ENCODE assay signal across 8 mouse cellular contexts in the genomic region with DNA sequence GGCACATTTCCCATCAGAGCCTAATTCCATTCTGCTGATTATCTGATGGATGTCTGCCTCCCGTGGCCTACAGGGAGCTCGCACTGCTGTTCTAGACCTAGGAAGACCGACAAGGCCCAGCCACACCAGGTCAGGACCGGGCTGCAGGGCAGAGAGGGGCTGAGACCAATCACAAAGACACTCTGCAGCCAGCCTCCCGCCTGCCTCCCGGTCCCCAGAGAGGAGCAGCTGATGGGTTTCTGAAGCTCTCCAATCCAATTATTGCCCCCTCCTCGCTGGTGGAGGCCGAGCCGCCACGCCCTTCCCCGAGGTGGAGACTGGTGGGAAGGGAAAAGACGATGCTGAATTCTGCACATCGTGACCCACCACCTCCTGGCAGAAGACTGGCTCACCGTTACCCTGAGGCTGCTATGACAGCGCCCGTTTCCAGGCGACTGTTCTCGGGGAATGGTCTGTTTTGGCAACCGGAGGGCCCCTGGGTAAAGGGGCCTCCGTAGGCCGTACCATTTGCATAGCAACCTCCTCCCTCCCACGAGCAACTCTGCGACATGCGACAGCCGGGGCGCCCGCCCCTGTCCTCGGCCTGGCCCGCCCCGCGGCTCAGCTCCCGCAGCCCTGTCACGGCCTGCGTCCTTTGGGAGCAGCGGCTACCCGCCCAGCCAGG. TPM values are rescaled to one million over a fixed set of nuclear protein-coding genes. Genes with fewer than 3 reads are reported as not detected.
DNase-seq lines count a peak whose midpoint lies in the region; ATAC-seq and TF ChIP-seq lines count a peak whose summit lies in the region.

No protein-coding gene starts in this region.

- peak; percentile 53; the same call in 1 of the 2 replicates for ATAC-seq in embryonic facial prominence, embryonic 12.5 days (ENCODE audit: insufficient number of reproducible peaks, insufficient read depth, low FRiP score, low TSS enrichment)
- peak; percentile 75 for ATAC-seq in limb, embryonic 11.5 days (ENCODE audit: insufficient number of reproducible peaks, low FRiP score, low TSS enrichment, low read depth)
- peak; percentile 92 for ATAC-seq in midbrain, embryonic 12.5 days (ENCODE audit: low FRiP score, low read depth)

- H3K79me2 ChIP-seq in heart, adult 2 months (replicated peaks; ENCODE audit: control insufficient read depth, insufficient read depth, low read length), result no peaks in the 10 kb centered on the region

- H3K4me2 ChIP-seq in embryonic facial prominence, embryonic 12.5 days (replicated peaks), result peak overlapping the region; percentile 76
- H3K4me2 ChIP-seq in limb, embryonic 11.5 days (ENCODE audit: low read depth, severe bottlenecking), result peak overlapping the region; percentile 66
- H3K4me2 ChIP-seq in midbrain, embryonic 12.5 days (replicated peaks), result peak overlapping the region; percentile 61

- H3K9me3 ChIP-seq in embryonic facial prominence, embryonic 12.5 days, result no peaks in the 10 kb centered on the region
- H3K9me3 ChIP-seq in limb, embryonic 11.5 days (ENCODE audit: control insufficient read depth, low read length), result no peaks in the 10 kb centered on the region
- no peaks in the 10 kb centered on the region for H3K9me3 ChIP-seq in midbrain, embryonic 12.5 days

- peak overlapping the region; percentile 39 for H3K4me3 ChIP-seq in embryonic facial prominence, embryonic 12.5 days
- H3K4me3 ChIP-seq in heart, adult 2 months, result peak overlapping the region; percentile 44
- peak overlapping the region; percentile 32 for H3K4me3 ChIP-seq in kidney, adult 2 months (ENCODE audit: insufficient read depth, low read depth, low read length)
- H3K4me3 ChIP-seq in limb, embryonic 11.5 days (ENCODE audit: low read depth, low read length), result peak overlapping the region; percentile 41
- peak overlapping the region; percentile 35 for H3K4me3 ChIP-seq in midbrain, embryonic 12.5 days

- peak; percentile 37 for TF ChIP-seq POLR2A in heart, adult 2 months (IDR thresholded peaks at IDR 0.05; ENCODE audit: insufficient read depth, low read depth, low read length)
- TF ChIP-seq POLR2A in kidney, adult 2 months (IDR thresholded peaks at IDR 0.05; ENCODE audit: low read depth, low read length), result no peak

- WGBS in embryonic facial prominence, embryonic 12.5 days, result 1% methylated on average over 36 of the region's 36 CpGs
- 1% methylated on average over 36 of the region's 36 CpGs for WGBS in heart, adult 2 months
- 4% methylated on average over 36 of the region's 36 CpGs for WGBS in kidney, adult 2 months
- under 1% methylated on average over 35 of the region's 36 CpGs for WGBS in limb, embryonic 11.5 days
- WGBS in midbrain, embryonic 12.5 days, result under 1% methylated on average over 34 of the region's 36 CpGs

- H3K4me1 ChIP-seq in embryonic facial prominence, embryonic 12.5 days, result peaks cover 26% of the 10 kb centered on the region
- peaks cover 22% of the 10 kb centered on the region for H3K4me1 ChIP-seq in heart, adult 2 months (ENCODE audit: control insufficient read depth, insufficient read depth, low read length)
- H3K4me1 ChIP-seq in kidney, adult 2 months (ENCODE audit: control insufficient read depth, insufficient read depth, low read length), result peaks cover under 1% of the 10 kb centered on the region
- H3K4me1 ChIP-seq in limb, embryonic 11.5 days (ENCODE audit: control insufficient read depth, insufficient read depth, low read length), result peaks cover 10% of the 10 kb centered on the region
- H3K4me1 ChIP-seq in midbrain, embryonic 12.5 days, result peaks cover 22% of the 10 kb centered on the region

- 0 out of 2 replicates have a peak, but pooled peaks have one; percentile 13 for TF ChIP-seq EP300 in heart, adult 2 months (IDR thresholded peaks at IDR 0.05; ENCODE audit: insufficient read depth, low read depth, low read length)

- H3K9ac ChIP-seq in embryonic facial prominence, embryonic 12.5 days, result peak overlapping the region; percentile 60
- H3K9ac ChIP-seq in heart, adult 2 months (ENCODE audit: low read depth, low read length), result peak overlapping the region; percentile 81
- peak overlapping the region; percentile 47 for H3K9ac ChIP-seq in limb, embryonic 11.5 days (ENCODE audit: low read length)
- peak overlapping the region; percentile 54 for H3K9ac ChIP-seq in midbrain, embryonic 12.5 days (replicated peaks)

- H3K27me3 ChIP-seq in embryonic facial prominence, embryonic 12.5 days, result no peaks in the 10 kb centered on the region
- no peaks in the 10 kb centered on the region for H3K27me3 ChIP-seq in heart, adult 2 months (ENCODE audit: control insufficient read depth, insufficient read depth, low read length)
- no peaks in the 10 kb centered on the region for H3K27me3 ChIP-seq in kidney, adult 2 months (replicated peaks; ENCODE audit: control insufficient read depth, insufficient read depth, low read length)
- H3K27me3 ChIP-seq in limb, embryonic 11.5 days (ENCODE audit: control insufficient read depth, insufficient read depth, low read length), result no peaks in the 10 kb centered on the region
- no peaks in the 10 kb centered on the region for H3K27me3 ChIP-seq in midbrain, embryonic 12.5 days

- intact Hi-C loops in heart, adult 2 months (cut with DNase I), result no loop called here

- no peak for TF ChIP-seq CTCF in heart, adult 2 months (IDR thresholded peaks at IDR 0.05)
- no peak for TF ChIP-seq CTCF in kidney, adult 2 months (conservative IDR thresholded peaks at IDR 0.05; ENCODE audit: insufficient read depth, insufficient read length, low read depth, low read length)

- H3K27ac ChIP-seq in embryonic facial prominence, embryonic 12.5 days, result peak overlapping the region; percentile 85
- H3K27ac ChIP-seq in heart, adult 2 months, result peak overlapping the region; percentile 84
- peak overlapping the region; percentile 21 for H3K27ac ChIP-seq in kidney, adult 2 months (ENCODE audit: insufficient read depth, low read depth, low read length)
- H3K27ac ChIP-seq in limb, embryonic 11.5 days (replicated peaks; ENCODE audit: low read depth, low read length), result peak overlapping the region; percentile 63
- H3K27ac ChIP-seq in midbrain, embryonic 12.5 days (replicated peaks), result peak overlapping the region; percentile 93

- no peaks in the 10 kb centered on the region for H3K36me3 ChIP-seq in embryonic facial prominence, embryonic 12.5 days
- H3K36me3 ChIP-seq in heart, adult 2 months (ENCODE audit: control insufficient read depth, insufficient read depth, low read length), result no peaks in the 10 kb centered on the region
- no peaks in the 10 kb centered on the region for H3K36me3 ChIP-seq in kidney, adult 2 months (ENCODE audit: control insufficient read depth, insufficient read depth, low read length)
- no peaks in the 10 kb centered on the region for H3K36me3 ChIP-seq in limb, embryonic 11.5 days (ENCODE audit: control insufficient read depth, insufficient read depth, low read length)
- H3K36me3 ChIP-seq in midbrain, embryonic 12.5 days, result no peaks in the 10 kb centered on the region

- peak; percentile 95 for DNase-seq in A20 (ENCODE audit: low read depth, low spot score)
- peak; percentile 90 to 92 for DNase-seq in adrenal gland, postnatal 36 days
- peak; percentile 83 to 89 for DNase-seq in heart, adult 2 months
- peak; percentile 80 for DNase-seq in kidney, adult 2 months
- DNase-seq in limb, embryonic 11.5 days (ENCODE audit: low spot score), result peak; percentile 76
- DNase-seq in spleen, adult 12 weeks (ENCODE audit: low spot score), result peak; percentile 76

RNA-seq across cellular contexts. Expression of a gene that starts 53.5 kb away (rescaled TPM):
- 100 to 1,000 TPM; 162 to 206 TPM for total RNA-seq in adrenal gland, postnatal 36 days (2021)
- polyA plus RNA-seq in embryonic facial prominence, embryonic 12.5 days (2016; fragmentation: Nextera tagmentation; extraction: Ambion mirVana), result 20.1 and 20.3 TPM in 2 replicates
- total RNA-seq in heart, adult 2 months (2021), result 10 to 100 TPM; 17.2 to 20.5 TPM
- 24.6 and 27.9 TPM in 2 replicates for polyA plus RNA-seq in heart, adult 2 months (2012; rRNA removed)
- polyA plus RNA-seq in kidney, adult 2 months (2012; rRNA removed), result 16.0 and 18.8 TPM in 2 replicates
- polyA plus RNA-seq in limb, embryonic 11.5 days (2014; fragmentation: Nextera tagmentation; extraction: Ambion mirVana), result 19.1 and 21.5 TPM in 2 replicates
- 16.8 and 16.9 TPM in 2 replicates for polyA plus RNA-seq in midbrain, embryonic 12.5 days (2016; fragmentation: Nextera tagmentation; extraction: Ambion mirVana)

Comparison
In these comparisons a context has a peak if more than half of its experiments do, and no peak if none do; other contexts are left out.
1. Peak in every context shown above with its lines: DNase-seq, ATAC-seq, H3K4me3 ChIP-seq and H3K27ac ChIP-seq.
2. H3K27ac ChIP-seq: peak in every context shown above with its lines; median percentile 93 in midbrain, embryonic 12.5 days; 85 in embryonic facial prominence, embryonic 12.5 days; 84 in heart, adult 2 months; 63 in limb, embryonic 11.5 days; 21 in kidney, adult 2 months.